ENCODE assay signal across 8 mouse cellular contexts in the genomic region with DNA sequence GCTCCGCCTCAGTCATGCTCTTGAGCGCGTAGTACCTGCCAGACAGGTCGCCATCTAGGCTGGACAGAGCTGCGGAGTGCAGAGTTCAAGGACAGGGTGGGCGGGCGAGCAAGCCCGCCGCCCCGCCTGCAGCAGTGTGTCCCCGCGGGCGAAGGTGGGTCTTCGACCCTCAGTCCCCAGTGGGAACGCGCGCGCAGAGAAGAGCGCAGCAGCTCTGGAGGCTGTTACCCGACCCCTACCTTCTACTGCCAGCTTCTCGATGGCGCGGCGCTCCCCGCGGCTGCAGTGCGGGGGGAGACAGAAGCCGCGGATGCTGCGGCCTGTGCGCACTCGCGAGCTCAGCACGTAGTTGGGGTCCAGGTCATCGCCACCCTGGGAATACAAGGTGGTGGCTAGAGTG. TPM values are rescaled to one million over a fixed set of nuclear protein-coding genes. Genes with fewer than 3 reads are reported as not detected.
DNase-seq lines count a peak whose midpoint lies in the region; ATAC-seq lines count a peak whose summit lies in the region.

No protein-coding gene starts in this region.

- peaks cover 72% of the 10 kb centered on the region for H3K4me1 ChIP-seq in heart, embryonic 10.5 days
- H3K4me1 ChIP-seq in liver, embryonic 13.5 days (replicated peaks): peaks cover 52% of the 10 kb centered on the region

- no peaks in the 10 kb centered on the region for H3K9me3 ChIP-seq in heart, embryonic 10.5 days
- H3K9me3 ChIP-seq in liver, embryonic 13.5 days (replicated peaks): no peaks in the 10 kb centered on the region

- H3K4me2 ChIP-seq in liver, embryonic 13.5 days: peak overlapping the region; percentile 69

- peak overlapping the region; percentile 17; the same call in 1 of the 2 replicates for H3K9ac ChIP-seq in liver, embryonic 13.5 days

- WGBS in heart, embryonic 10.5 days: under 1% methylated on average over 35 of the region's 35 CpGs
- WGBS in liver, embryonic 13.5 days (ENCODE audit: insufficient replicate concordance): 1% methylated on average over 35 of the region's 35 CpGs

- peak overlapping the region; percentile 78 for H3K4me3 ChIP-seq in heart, embryonic 10.5 days
- peak overlapping the region; percentile 54 for H3K4me3 ChIP-seq in liver, embryonic 13.5 days (replicated peaks)

- DNase-seq in heart, embryonic 10.5 days (ENCODE audit: low spot score): no peak
- DNase-seq in heart, adult 18-20 months: no peak
- DNase-seq in thymus, postnatal 4 days: peak; percentile 57
- no peak for DNase-seq in thymus, postnatal 10 days (ENCODE audit: low spot score in 2 of 2)
- DNase-seq in liver, embryonic 13.5 days: no peak
- DNase-seq in cerebellum, adult 8-10 months: no peak
- DNase-seq in gastrocnemius, postnatal 10 days: no peak
- no peak for DNase-seq in frontal cortex, postnatal 25 days (ENCODE audit: low spot score in 2 of 2)

- H3K27ac ChIP-seq in heart, embryonic 10.5 days: peak overlapping the region; percentile 88
- no peak overlapping the region for H3K27ac ChIP-seq in liver, embryonic 13.5 days

- ATAC-seq in liver, embryonic 13.5 days (ENCODE audit: low read depth): no peak

- peaks cover 45% of the 10 kb centered on the region for H3K27me3 ChIP-seq in heart, embryonic 10.5 days (ENCODE audit: insufficient read depth, poor library complexity, severe bottlenecking)
- peaks cover 72% of the 10 kb centered on the region for H3K27me3 ChIP-seq in liver, embryonic 13.5 days

- peaks cover 12% of the 10 kb centered on the region for H3K36me3 ChIP-seq in heart, embryonic 10.5 days
- no peaks in the 10 kb centered on the region for H3K36me3 ChIP-seq in liver, embryonic 13.5 days

RNA-seq across cellular contexts. Expression of gene Ckb, which starts 1.2 kb away (rescaled TPM):
- polyA plus RNA-seq in heart, embryonic 10.5 days (2016; fragmentation: Nextera tagmentation; extraction: Ambion mirVana): 408 and 575 TPM in 2 replicates
- 10 to 100 TPM; 67.8 to 74.5 TPM for total RNA-seq in heart, adult 18-20 months (2021)
- 42.2 and 45.1 TPM in 2 replicates for polyA plus RNA-seq in liver, embryonic 13.5 days (2015; fragmentation: Nextera tagmentation; extraction: Ambion mirVana)
- 10 to 100 TPM; 37.7 to 68.3 TPM for total RNA-seq in gastrocnemius, postnatal 10 days (2021)

RNA-seq across cellular contexts. Expression of gene Trmt61a, which starts 6.9 kb away (rescaled TPM):
- 12.7 and 18.9 TPM in 2 replicates for polyA plus RNA-seq in heart, embryonic 10.5 days (2016; fragmentation: Nextera tagmentation; extraction: Ambion mirVana)
- 1 to 10 TPM; 5.8 to 6.5 TPM for total RNA-seq in heart, adult 18-20 months (2021)
- polyA plus RNA-seq in liver, embryonic 13.5 days (2015; fragmentation: Nextera tagmentation; extraction: Ambion mirVana): 13.2 and 14.7 TPM in 2 replicates
- total RNA-seq in gastrocnemius, postnatal 10 days (2021): 1 to 10 TPM; 3.8 to 5.4 TPM

RNA-seq across cellular contexts. Expression of gene Bag5, which starts 42.1 kb away (rescaled TPM):
- 43.7 and 47.7 TPM in 2 replicates for polyA plus RNA-seq in heart, embryonic 10.5 days (2016; fragmentation: Nextera tagmentation; extraction: Ambion mirVana)
- 10 to 100 TPM; 19.7 to 26.3 TPM for total RNA-seq in heart, adult 18-20 months (2021)
- 22.4 and 23.1 TPM in 2 replicates for polyA plus RNA-seq in liver, embryonic 13.5 days (2015; fragmentation: Nextera tagmentation; extraction: Ambion mirVana)
- total RNA-seq in gastrocnemius, postnatal 10 days (2021): 10 to 100 TPM; 17.5 to 21.1 TPM

RNA-seq across cellular contexts. Expression of gene Apopt1, which starts 42.1 kb away (rescaled TPM):
- polyA plus RNA-seq in heart, embryonic 10.5 days (2016; fragmentation: Nextera tagmentation; extraction: Ambion mirVana): 53.3 and 55.2 TPM in 2 replicates
- 10 to 100 TPM; 33.9 to 36.8 TPM for total RNA-seq in heart, adult 18-20 months (2021)
- polyA plus RNA-seq in liver, embryonic 13.5 days (2015; fragmentation: Nextera tagmentation; extraction: Ambion mirVana): 28.8 and 30.6 TPM in 2 replicates
- total RNA-seq in gastrocnemius, postnatal 10 days (2021): 10 to 100 TPM; 34.7 to 39.5 TPM
